Mouse (Mus musculus) layer of hippocampus, postnatal 25 days (tissue): ENCODE data around the gene Ppp1ca. TPM values are rescaled to one million over a fixed set of nuclear protein-coding genes. Genes with fewer than 3 reads are reported as not detected.
A peak's percentile ranks its signal among the peaks of the same experiment; 100 is the strongest.

Experiments
- DNase-seq, 2 experiments: peaks; one replicate each; pipeline ENCODE4 v3.0.0; 2022; ENCODE audit warnings: mixed read lengths in 2 of 2, low spot score in 1 of 2; ENCODE audit errors: extremely low spot score in 1 of 2
- total RNA-seq, 2 experiments: library from RNA; stranded (reverse); gene quantifications; 2 replicates each; pipeline ENCODE4 v1.2.3; 2021

Ppp1ca gene
- 100 to 1,000 TPM; 259 to 293 TPM for total RNA-seq

GRCm38 (mm10) chr19:4191528-4192250 is at the start of gene Ppp1ca:
Gene Ppp1ca (plus strand): TSS chr19:4192065.
- DNase-seq = peak; percentile 92 to 95

- no peak for DNase-seq
These were observed 49.3 kb upstream of the Ppp1ca start for GRCm38 (mm10) chr19:4142416-4143173.

DNA sequence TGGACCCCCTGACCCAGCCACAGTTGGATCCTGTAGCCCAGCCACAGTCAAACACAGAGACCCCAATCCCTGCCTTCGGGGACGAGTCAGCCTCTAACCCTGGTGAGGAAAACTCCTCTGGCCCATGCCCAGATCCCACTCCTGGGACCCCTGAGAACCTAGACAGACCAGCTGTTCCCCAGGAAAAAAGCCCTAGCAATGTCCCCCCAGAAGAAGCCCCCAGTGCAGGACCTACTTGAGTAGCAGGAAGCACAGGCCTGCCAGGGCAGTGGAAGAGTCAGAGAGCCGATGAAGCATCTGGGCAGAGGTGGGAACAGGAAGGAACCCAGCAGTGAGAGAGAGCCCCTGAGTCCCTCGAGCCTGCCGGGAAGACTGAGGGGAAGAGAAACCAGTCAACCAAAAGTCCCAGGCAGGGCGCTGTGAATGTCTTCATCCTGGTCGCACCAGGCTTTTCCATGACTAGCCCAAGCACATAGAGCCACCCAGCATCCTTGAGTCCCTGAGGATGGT is 48.1 kb upstream of the Ppp1ca start, which contains the start of gene Cabp4:
TSS of gene Cabp4 (minus strand) at position 275 of the 510 bp plus-strand sequence.
- DNase-seq = no peak

DNA sequence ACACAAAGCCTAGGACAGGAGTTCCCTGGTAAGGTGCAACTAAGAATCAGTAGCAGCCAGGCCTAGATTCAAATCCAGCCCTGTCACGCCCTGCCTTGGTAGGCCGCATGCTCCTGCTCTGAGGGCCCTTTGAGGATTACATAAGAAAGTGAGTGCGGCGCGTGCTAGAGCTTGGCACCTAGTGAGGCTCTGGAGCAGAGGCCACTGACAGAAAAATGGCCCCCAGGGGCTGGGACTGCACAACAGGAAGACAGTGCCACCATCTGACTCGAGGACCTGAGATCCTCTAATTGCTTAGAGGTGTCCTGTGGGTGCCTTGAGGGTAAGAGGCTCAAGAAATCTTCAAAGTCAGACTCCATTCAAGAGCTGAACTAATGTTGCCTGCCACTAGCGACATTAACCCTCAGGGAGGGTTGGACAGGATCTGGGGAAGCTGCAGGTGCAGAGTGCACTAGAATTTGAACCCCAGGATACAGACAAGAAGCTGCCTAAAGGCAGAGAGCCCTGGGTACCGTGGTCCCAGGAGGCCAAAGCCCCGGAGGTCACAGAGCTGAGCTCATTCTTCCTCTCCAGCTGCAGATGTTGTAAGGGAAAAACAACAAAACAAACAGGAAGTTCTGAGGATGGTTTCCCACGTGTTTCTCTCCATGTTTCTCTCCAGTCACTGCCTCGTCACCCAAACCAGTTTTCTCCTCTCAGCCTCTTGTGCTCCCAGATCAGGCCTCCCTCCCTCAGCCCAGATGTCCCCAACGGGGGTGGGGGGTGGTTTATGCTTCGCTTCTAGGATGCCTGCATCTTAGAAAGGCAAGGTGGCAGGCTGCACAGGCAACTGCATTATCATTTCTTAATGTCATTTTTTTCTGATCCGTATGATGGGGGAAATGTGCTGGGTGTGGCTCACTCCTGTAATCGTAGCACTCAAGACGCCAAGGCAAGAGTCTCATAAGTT is 47.0 kb upstream of the Ppp1ca start:
- no peak for DNase-seq

DNA sequence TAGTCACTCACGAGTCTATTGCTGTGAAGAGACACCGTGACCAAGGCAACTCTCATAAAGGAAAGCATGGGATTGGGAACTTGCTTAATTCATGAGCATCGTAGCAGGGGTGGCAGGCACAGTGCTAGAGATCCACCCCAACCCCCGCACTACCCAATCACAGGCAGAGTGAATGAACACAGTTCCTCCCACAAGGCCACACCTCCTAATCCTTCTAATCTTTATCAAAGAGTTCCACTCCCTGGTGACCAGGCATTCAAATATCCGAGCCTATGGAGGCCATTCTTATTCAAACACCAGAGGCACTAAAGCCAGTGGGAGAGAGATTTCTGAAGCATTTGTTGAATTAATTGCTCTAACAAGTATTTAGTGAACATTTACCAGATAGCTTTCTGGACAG is 45.9 kb upstream of the Ppp1ca start:
- DNase-seq = no peak

DNA sequence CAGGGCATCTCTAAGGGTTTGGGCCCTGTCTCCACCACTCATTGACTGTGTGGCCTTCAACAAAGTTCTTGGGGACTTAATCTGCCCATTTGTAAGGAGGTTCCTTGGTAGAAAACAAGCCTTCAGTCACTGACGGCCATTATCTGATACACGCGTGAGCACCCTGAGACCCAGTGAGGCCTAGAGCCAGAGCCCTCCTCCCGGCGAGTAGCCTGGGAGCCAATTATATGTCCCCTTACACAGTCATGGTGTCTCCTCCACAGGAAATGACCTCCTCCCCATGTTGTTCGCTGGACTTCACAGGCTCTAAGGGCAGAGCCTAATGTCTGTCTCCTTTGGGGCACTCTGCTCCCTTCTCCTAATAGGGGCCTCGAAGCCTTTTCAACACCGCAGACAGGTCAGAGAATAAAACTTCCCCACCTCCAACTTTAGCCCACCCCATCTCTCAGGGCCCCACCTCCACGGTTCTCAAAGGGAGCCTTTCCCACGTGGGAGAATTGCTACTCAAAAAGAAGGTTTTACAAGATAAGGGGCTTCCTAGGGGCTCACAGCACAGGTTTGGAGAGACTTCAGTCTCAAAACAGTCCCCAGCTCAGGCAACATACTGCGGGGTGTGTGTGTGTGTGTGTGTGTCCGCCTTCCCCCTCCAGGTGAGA is 45.4 kb upstream of the Ppp1ca start:
- DNase-seq = no peak

- DNase-seq = no peak
These were observed 44.9 kb upstream of the Ppp1ca start for GRCm38 (mm10) chr19:4147022-4147405.

- no peak for DNase-seq
These were observed 43.9 kb upstream of the Ppp1ca start for GRCm38 (mm10) chr19:4147782-4148490.

DNA sequence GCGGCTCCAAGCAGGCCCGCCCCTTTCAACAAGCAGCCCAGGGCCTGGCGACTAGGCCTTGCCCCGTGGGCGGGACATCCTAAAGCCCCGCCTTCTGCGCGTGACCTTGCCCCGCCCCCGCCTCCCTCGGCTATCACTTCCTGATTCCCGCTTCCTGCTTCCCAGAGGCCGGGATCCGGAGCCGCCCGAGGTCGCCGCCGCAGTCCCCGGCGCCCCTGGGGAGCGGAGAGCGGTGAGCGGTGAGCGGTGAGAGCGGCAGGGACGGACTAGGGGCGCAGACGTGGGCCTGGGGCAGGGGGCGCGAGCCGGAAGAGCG is 43.4 kb upstream of the Ppp1ca start, which contains the start of gene Coro1b:
TSS of gene Coro1b (plus strand) at position 129 of the 316 bp plus-strand sequence.
- peak; percentile 92 to 93 for DNase-seq

- no peak for DNase-seq
These were observed 43.0 kb upstream of the Ppp1ca start for GRCm38 (mm10) chr19:4148819-4149218.

DNA sequence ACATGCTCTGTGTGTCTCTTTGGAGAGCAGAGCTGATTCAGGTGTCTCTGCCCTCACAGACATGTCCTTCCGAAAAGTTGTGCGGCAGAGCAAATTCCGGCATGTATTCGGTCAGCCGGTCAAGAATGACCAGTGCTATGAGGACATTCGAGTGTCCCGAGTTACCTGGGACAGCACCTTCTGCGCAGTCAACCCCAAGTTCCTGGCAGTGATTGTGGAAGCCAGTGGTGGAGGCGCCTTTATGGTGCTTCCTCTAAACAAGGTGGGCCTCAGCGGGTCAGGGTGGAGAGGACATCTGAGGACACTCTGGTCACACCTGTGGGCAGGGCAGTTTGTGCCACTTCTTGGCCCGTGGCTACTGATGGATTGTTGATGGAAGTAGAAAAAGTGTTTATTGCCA is 42.6 kb upstream of the Ppp1ca start:
- DNase-seq = no peak

- DNase-seq = no peak
These were observed 42.0 kb upstream of the Ppp1ca start for GRCm38 (mm10) chr19:4149764-4150461.

DNA sequence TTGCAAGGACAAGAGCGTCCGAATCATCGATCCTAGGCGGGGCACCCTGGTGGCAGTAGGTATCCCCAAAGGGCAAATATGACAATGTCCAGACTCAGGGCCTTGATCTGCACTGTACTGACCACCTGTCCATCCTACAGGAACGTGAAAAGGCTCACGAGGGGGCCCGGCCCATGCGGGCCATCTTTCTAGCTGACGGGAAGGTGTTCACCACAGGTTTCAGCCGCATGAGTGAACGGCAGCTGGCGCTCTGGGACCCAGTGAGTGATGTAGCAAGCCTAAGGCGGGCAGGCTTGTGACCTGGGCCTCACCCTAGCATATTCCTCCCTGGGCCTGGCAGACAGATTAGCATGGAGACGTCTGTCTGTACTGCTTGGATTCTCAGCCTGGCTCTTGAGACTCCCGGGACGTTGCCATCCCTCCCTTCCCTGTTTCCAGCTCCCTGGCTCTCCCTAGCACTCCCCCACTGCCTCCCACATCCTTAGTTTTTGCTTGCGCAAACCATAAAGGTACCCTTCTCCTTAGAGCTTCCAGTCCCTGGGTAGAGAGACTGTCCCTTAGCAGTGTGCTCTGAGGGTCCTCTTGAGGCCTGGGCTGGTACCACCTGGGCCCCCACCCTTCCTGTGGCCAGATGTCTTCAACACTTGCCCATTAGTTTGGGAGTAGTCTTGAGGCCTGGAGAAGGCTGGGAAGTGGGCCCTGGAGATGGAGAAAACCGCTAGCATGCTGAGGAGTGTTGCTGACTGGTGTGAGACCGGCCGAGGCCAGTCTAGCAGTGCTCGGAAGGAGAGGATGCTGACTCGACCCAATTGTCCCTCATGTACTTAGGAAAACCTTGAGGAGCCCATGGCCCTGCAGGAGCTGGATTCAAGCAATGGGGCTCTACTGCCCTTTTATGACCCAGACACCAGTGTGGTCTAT is 41.0 kb upstream of the Ppp1ca start:
- DNase-seq = no peak

DNA sequence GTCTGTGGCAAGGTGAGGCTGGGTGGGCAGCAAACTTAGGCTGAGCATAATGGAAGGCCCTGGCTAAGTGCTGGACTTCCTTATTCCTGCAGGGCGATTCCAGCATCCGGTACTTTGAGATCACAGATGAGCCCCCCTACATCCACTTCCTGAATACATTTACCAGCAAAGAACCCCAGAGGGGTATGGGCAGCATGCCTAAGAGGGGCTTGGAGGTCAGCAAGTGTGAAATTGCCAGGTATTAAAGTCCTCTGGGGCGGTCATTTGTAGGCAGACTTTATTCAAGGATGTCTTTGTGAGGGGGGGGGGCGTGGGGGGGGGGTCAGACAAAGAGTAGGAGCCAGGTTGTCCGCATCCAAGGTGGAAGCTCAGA is 40.4 kb upstream of the Ppp1ca start:
- DNase-seq = no peak

DNA sequence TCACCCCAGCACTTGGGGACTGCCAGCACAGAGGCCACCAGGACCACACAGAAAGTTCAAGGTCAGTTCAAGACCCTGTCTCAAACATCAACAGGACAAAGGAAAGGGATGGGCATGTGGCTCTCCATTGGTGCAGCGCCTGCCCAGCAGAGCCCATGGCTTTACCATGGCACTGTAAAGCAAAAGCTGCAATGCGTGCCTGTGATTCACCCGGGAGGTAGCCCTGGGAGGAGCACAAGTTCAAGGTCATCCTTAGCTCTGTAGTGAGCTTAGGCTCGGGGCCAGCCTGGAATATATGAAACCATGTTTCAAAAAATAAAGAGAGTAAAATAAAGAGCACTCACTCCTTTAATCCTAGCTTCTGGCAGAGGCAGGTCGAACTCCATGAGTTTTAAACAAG is 40.0 kb upstream of the Ppp1ca start:
- DNase-seq = no peak

- DNase-seq = no peak
These were observed 39.2 kb upstream of the Ppp1ca start for GRCm38 (mm10) chr19:4152445-4153231.

- DNase-seq = no peak
These were observed 38.6 kb upstream of the Ppp1ca start, which contains the start of gene Ptprcap for GRCm38 (mm10) chr19:4153232-4153654. Gene Ptprcap (plus strand): TSS chr19:4153604.
